Mouse (Mus musculus): ENCODE measurements around the gene Gm20388. TPM values are rescaled to one million over a fixed set of nuclear protein-coding genes. Genes with fewer than 3 reads are reported as not detected.

The Gm20388 gene
- polyA plus RNA-seq, 1 experiment from 2014 or later, result 5.5 TPM

DNA sequence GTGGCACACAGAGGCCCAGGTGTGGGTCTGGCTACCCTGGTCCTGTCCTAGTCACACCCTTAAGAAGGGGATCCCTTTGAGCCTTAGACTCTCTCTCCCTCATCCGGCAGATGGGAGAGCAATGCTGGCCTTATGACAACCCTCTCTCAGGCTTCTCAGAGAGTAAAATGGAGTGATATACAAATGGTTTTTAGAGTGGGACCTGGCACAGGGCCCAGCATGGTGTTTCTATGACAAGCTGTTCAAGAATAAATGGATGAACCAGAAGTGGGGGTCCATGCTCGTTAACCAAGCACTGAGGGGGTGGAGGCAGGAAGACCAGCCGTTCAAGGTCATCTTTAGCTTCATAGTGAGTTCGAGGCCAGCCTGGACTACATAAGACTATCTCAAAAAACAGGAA, 4281.6 kb downstream of the Gm20388 start:
- no peaks in the 10 kb centered on the region for H3K9me3 ChIP-seq
- no peak overlapping the region for H3K4me3 ChIP-seq
- peaks cover 4% of the 10 kb centered on the region; the same call in 1 of the 2 replicates for H3K27me3 ChIP-seq
- H3K4me2 ChIP-seq, result no peak overlapping the region
- no peak overlapping the region for H3K9ac ChIP-seq
- no peaks in the 10 kb centered on the region for H3K36me3 ChIP-seq
- peaks cover 14% of the 10 kb centered on the region for H3K4me1 ChIP-seq
- ATAC-seq (ENCODE audit: borderline replicate concordance, extremely low read depth, low FRiP score, low TSS enrichment), result no peak
- WGBS, result 45% methylated on average over 4 of the region's 4 CpGs
- H3K27ac ChIP-seq, result no peak overlapping the region

GRCm38 (mm10) chr8:124192976-124193375, 4282.3 kb downstream of the Gm20388 start:
- no peaks in the 10 kb centered on the region for H3K9me3 ChIP-seq
- no peak overlapping the region for H3K4me2 ChIP-seq
- peaks cover 14% of the 10 kb centered on the region for H3K4me1 ChIP-seq
- peaks cover 8% of the 10 kb centered on the region; the same call in 1 of the 2 replicates for H3K27me3 ChIP-seq
- H3K36me3 ChIP-seq, result no peaks in the 10 kb centered on the region
- no peak overlapping the region for H3K4me3 ChIP-seq
- H3K27ac ChIP-seq, result no peak overlapping the region
- ATAC-seq (ENCODE audit: borderline replicate concordance, extremely low read depth, low FRiP score, low TSS enrichment), result no peak
- 72% methylated on average over 10 of the region's 10 CpGs for WGBS
- no peak overlapping the region for H3K9ac ChIP-seq

DNA sequence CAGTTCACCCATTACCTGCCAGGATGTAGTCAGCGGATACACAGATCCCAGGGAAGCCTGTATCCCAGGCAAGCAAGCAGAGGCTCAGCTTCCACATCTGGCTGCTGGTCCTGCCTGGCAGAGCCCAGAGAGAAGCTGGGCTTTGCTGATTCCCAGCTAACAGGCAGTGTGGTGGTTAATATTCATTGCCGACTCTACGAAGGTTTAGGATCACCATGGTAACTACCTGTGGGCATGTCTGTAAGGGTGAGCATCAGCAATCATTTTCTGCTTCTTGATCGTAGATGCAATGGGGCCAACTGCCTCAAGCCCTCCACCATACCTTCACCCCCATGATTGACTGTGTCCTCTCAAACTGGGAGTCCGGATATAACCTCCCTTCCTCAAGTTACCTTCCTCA, 4283.4 kb downstream of the Gm20388 start:
- H3K36me3 ChIP-seq, result no peaks in the 10 kb centered on the region
- 79% methylated on average over 5 of the region's 5 CpGs for WGBS
- ATAC-seq (ENCODE audit: borderline replicate concordance, extremely low read depth, low FRiP score, low TSS enrichment), result no peak
- no peak overlapping the region for H3K4me3 ChIP-seq
- no peaks in the 10 kb centered on the region for H3K9me3 ChIP-seq
- no peak overlapping the region for H3K9ac ChIP-seq
- no peak overlapping the region for H3K4me2 ChIP-seq
- H3K27ac ChIP-seq, result no peak overlapping the region
- H3K4me1 ChIP-seq, result peaks cover 14% of the 10 kb centered on the region
- peaks cover 18% of the 10 kb centered on the region for H3K27me3 ChIP-seq

- H3K36me3 ChIP-seq, result no peaks in the 10 kb centered on the region
- H3K4me1 ChIP-seq, result peaks cover 29% of the 10 kb centered on the region
- peak; percentile 83 for ATAC-seq (ENCODE audit: borderline replicate concordance, extremely low read depth, low FRiP score, low TSS enrichment)
- no peak overlapping the region for H3K27ac ChIP-seq
- H3K9me3 ChIP-seq, result no peaks in the 10 kb centered on the region
- H3K9ac ChIP-seq, result no peak overlapping the region
- 13% methylated on average over 5 of the region's 5 CpGs for WGBS
- no peak overlapping the region for H3K4me2 ChIP-seq
- H3K4me3 ChIP-seq, result no peak overlapping the region
- H3K27me3 ChIP-seq, result peaks cover 17% of the 10 kb centered on the region
Observed at GRCm38 (mm10) chr8:124196195-124196594, 4285.6 kb downstream of the Gm20388 start.

DNA sequence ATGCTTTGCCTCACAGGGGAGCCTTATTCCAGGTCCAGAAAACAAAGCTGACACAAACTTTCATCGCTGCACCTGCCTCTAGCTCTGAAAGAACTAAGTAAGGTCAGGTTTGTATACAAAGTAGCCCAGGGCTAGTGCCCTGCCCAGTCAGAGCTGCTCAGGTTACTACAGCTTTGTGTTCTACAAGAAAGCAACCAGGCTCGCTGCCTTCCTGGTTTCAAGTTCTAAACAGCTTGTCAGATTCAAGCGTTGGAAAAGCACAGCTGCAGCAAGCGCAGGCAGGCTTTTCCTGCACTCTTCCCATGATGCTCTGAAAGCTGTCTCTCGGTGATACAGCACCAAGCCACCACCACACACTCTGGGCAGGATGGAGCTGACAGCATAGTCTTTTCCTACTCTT, 4286.2 kb downstream of the Gm20388 start:
- H3K4me3 ChIP-seq, result no peak overlapping the region
- WGBS, result 21% methylated on average over 5 of the region's 5 CpGs
- H3K4me2 ChIP-seq, result no peak overlapping the region
- no peak overlapping the region for H3K9ac ChIP-seq
- peaks cover 33% of the 10 kb centered on the region for H3K4me1 ChIP-seq
- no peak for ATAC-seq (ENCODE audit: borderline replicate concordance, extremely low read depth, low FRiP score, low TSS enrichment)
- no peak overlapping the region for H3K27ac ChIP-seq
- H3K36me3 ChIP-seq, result no peaks in the 10 kb centered on the region
- H3K9me3 ChIP-seq, result no peaks in the 10 kb centered on the region
- peaks cover 17% of the 10 kb centered on the region for H3K27me3 ChIP-seq

DNA sequence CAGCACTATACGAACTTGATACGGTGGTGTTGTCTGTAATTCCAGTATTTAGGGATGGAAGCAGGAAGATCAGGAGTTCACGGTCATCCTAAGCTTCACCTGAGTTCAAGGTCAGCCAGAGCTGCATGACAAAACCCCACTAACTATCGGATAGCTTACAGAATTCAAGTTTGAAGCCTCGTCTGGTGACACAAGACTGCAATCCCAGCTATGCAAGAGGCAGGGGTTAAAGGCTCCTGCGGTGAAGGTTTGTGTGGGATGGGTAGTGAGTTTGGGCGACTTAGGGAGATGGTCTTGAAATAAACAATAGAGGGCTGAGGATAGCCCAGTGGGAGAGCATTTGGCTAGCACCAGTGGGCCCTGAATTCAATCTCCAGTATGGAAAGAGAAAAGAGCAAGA, 4287.6 kb downstream of the Gm20388 start:
- 76% methylated on average over 7 of the region's 7 CpGs for WGBS
- ATAC-seq (ENCODE audit: borderline replicate concordance, extremely low read depth, low FRiP score, low TSS enrichment), result no peak
- H3K9me3 ChIP-seq, result no peaks in the 10 kb centered on the region
- no peaks in the 10 kb centered on the region for H3K36me3 ChIP-seq
- no peak overlapping the region for H3K4me2 ChIP-seq
- no peak overlapping the region for H3K4me3 ChIP-seq
- no peak overlapping the region for H3K9ac ChIP-seq
- H3K27ac ChIP-seq, result no peak overlapping the region
- H3K4me1 ChIP-seq, result peaks cover 43% of the 10 kb centered on the region
- peaks cover 17% of the 10 kb centered on the region for H3K27me3 ChIP-seq

GRCm38 (mm10) chr8:124200400-124200799, 4289.8 kb downstream of the Gm20388 start:
- ATAC-seq (ENCODE audit: borderline replicate concordance, extremely low read depth, low FRiP score, low TSS enrichment), result no peak
- Histone ChIP-seq H3K4me2 (no peak overlapping the region), H3K27ac (no peak overlapping the region), H3K27me3 (peaks cover 17% of the 10 kb centered on the region), H3K36me3 (no peaks in the 10 kb centered on the region), H3K9ac (no peak overlapping the region), H3K9me3 (no peaks in the 10 kb centered on the region), H3K4me1 (peaks cover 43% of the 10 kb centered on the region), H3K4me3 (no peak overlapping the region)
- 28% methylated on average over 7 of the region's 7 CpGs for WGBS

DNA sequence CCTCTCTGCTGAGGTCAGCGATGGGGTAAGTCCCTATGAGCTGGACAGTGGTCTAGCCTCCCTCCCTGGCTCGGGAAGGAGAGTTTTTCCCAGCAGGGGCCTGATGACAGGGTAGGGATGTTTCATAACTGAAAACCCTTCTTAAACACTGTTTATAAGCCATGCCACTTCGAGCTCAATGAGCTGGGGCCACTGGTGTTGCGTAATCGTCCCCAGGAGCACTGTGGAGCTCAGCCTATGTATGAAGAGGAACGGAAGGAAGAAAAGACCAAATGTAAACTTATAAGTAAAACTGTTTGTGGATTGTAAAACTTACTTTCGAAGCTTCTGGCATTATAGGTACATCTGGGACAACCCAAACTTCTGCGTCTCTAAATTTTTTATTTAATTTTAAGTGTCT, 4291.1 kb downstream of the Gm20388 start:
- 50% methylated on average over 8 of the region's 8 CpGs for WGBS
- Histone ChIP-seq H3K9ac (no peak overlapping the region), H3K36me3 (no peaks in the 10 kb centered on the region), H3K4me3 (no peak overlapping the region), H3K4me2 (no peak overlapping the region), H3K27ac (no peak overlapping the region), H3K27me3 (peaks cover 17% of the 10 kb centered on the region), H3K9me3 (no peaks in the 10 kb centered on the region), H3K4me1 (peaks cover 34% of the 10 kb centered on the region)
- ATAC-seq (ENCODE audit: borderline replicate concordance, extremely low read depth, low FRiP score, low TSS enrichment), result no peak; the same call in 1 of the 2 replicates

DNA sequence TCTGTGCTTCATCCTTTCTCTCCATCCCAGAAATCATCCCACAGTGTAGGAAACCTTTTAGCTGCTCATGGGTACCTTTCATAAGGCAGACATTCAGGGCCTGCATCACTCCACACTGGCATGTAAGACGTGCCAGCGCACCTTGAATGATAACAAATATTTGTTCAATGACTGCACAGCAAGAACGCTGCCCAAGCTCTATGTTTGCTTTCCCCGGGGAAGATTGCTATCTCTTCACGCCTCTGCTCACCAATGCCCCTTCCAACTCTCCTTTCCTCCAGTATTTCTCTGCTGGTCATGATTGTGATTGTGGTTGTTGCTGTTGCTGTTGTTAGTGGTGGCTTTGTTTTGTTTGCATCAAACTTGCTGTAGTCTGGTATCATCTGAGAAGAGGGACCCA, 4292.3 kb downstream of the Gm20388 start:
- no peak for ATAC-seq (ENCODE audit: borderline replicate concordance, extremely low read depth, low FRiP score, low TSS enrichment)
- WGBS, result 59% methylated on average over 5 of the region's 5 CpGs
- H3K9ac ChIP-seq, result no peak overlapping the region
- H3K4me3 ChIP-seq, result no peak overlapping the region
- H3K27ac ChIP-seq, result no peak overlapping the region
- H3K27me3 ChIP-seq, result peaks cover 15% of the 10 kb centered on the region
- H3K9me3 ChIP-seq, result no peaks in the 10 kb centered on the region
- no peaks in the 10 kb centered on the region for H3K36me3 ChIP-seq
- no peak overlapping the region for H3K4me2 ChIP-seq
- H3K4me1 ChIP-seq, result peaks cover 29% of the 10 kb centered on the region

GRCm38 (mm10) chr8:124204001-124204601, 4293.5 kb downstream of the Gm20388 start:
- H3K9me3 ChIP-seq, result no peaks in the 10 kb centered on the region
- WGBS, result 79% methylated on average over 13 of the region's 13 CpGs
- no peak overlapping the region for H3K27ac ChIP-seq
- H3K4me2 ChIP-seq, result no peak overlapping the region
- H3K4me1 ChIP-seq, result peaks cover 29% of the 10 kb centered on the region
- no peak overlapping the region for H3K9ac ChIP-seq
- no peak overlapping the region for H3K4me3 ChIP-seq
- no peak for ATAC-seq (ENCODE audit: borderline replicate concordance, extremely low read depth, low FRiP score, low TSS enrichment)
- H3K36me3 ChIP-seq, result no peaks in the 10 kb centered on the region
- peaks cover 3% of the 10 kb centered on the region; the same call in 1 of the 2 replicates for H3K27me3 ChIP-seq

DNA sequence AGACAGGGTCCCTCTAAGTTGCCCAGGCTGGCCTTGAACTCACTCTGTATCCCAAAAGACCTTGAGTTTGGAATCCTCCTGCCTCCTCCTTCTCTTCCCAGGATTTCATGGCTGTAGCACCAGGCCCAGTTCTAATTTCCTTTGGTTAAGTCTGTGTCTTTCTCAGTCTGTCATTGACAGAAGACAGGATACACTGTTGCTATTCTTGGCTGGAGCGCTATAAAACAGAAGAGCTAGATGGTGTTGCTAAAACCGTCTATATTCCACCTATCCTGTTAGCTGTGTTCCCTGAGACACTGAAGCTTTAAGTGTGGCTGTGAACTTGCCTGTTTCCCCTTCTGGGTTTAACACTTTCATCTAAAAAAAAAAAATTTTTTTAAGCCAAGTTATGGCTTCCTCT, 4301.5 kb downstream of the Gm20388 start:
- whole genome bisulfite sequencing, result 51% methylated on average over 2 of the region's 2 CpGs
- H3K4me1 ChIP-seq, result peaks cover 6% of the 10 kb centered on the region; the same call in 1 of the 2 replicates
- H3K27ac ChIP-seq, result no peak overlapping the region

GRCm38 (mm10) chr8:124216951-124217350, 4306.3 kb downstream of the Gm20388 start:
- Histone ChIP-seq H3K4me3 (no peak overlapping the region), H3K27me3 (no peaks in the 10 kb centered on the region), H3K9ac (no peak overlapping the region), H3K4me2 (no peak overlapping the region), H3K36me3 (no peaks in the 10 kb centered on the region), H3K27ac (no peak overlapping the region), H3K4me1 (peaks cover 6% of the 10 kb centered on the region; the same call in 1 of the 2 replicates), H3K9me3 (no peaks in the 10 kb centered on the region)
- no peak for ATAC-seq (ENCODE audit: borderline replicate concordance, extremely low read depth, low FRiP score, low TSS enrichment)

More for the DNA sequence above, 4301.5 kb downstream of the Gm20388 start:
- Histone ChIP-seq H3K9me3 (no peaks in the 10 kb centered on the region), H3K27me3 (no peaks in the 10 kb centered on the region), H3K4me2 (no peak overlapping the region), H3K36me3 (no peaks in the 10 kb centered on the region), H3K4me3 (no peak overlapping the region), H3K9ac (no peak overlapping the region)
- ATAC-seq (ENCODE audit: borderline replicate concordance, extremely low read depth, low FRiP score, low TSS enrichment), result no peak

DNA sequence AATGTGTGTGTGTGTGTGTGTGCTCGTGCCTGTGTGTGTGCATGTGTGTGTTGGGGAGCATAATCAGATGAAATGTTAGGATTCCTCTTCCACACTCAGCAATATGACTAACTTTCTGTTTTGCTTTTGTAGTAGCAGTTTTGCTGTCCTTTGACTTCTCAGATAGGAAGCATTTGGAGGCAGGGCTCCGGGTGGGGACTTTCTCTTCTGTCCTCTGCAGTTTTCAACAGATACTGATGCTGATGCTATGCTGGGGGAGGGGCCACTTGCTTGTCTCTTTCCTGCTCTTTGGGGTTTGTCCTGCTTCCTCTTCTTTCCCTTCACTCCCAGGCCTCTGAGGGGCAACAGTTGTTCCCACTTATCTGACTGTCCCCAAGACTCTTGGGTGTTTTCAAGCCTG, 4319.2 kb downstream of the Gm20388 start:
- H3K4me3 ChIP-seq, result no peak overlapping the region
- no peak overlapping the region for H3K27ac ChIP-seq
- H3K27me3 ChIP-seq, result no peaks in the 10 kb centered on the region
- no peaks in the 10 kb centered on the region for H3K9me3 ChIP-seq
- WGBS, result 50% methylated on average over 2 of the region's 2 CpGs
- H3K9ac ChIP-seq, result no peak overlapping the region
- H3K4me1 ChIP-seq, result peaks cover 19% of the 10 kb centered on the region
- H3K36me3 ChIP-seq, result no peaks in the 10 kb centered on the region
- no peak for ATAC-seq (ENCODE audit: borderline replicate concordance, extremely low read depth, low FRiP score, low TSS enrichment)
- H3K4me2 ChIP-seq, result no peak overlapping the region

Data from lung, embryonic 15.5 days (tissue).